Mouse (Mus musculus): ENCODE measurements at regions not wholly inside any gene's neighbourhood (a gene's known extent, or its start where the extent isn't known, plus 50 kb on each side); places are given as distances from the start of the nearest gene placed in this dataset.

DNA sequence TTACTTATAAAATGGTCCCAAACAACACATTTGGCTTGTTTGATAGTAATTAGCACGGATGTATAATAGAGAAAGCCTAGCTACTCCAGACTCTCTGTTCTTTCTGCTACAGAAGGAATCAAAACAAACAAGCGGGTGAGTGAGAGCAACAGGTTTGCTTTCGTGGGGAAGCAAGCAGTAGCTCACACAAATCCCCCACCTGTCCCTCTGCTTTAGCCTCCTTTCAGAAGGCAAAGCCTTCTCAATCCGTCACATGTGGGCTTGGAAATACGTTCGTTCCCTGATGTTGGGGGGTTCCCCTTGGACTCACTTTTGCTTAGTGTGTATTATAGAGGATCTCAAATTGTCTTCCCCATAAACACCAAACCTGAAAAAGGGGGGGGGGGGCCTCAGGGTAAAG is 311.8 kb downstream of the Ndfip2 start:
- TF ChIP-seq CTCF (IDR thresholded peaks at IDR 0.05; ENCODE audit: borderline replicate concordance, extremely low read depth, insufficient read depth, insufficient read length) (no peak), POLR2A (IDR thresholded peaks at IDR 0.05; ENCODE audit: borderline replicate concordance, extremely low read depth, insufficient read depth, insufficient read length, poor library complexity, severe bottlenecking) (no peak)

Measured in brain, embryonic 14.5 days (tissue).